Mouse (Mus musculus) hindbrain, embryonic 12.5 days (tissue): ENCODE results near the gene C3. TPM values are rescaled to one million over a fixed set of nuclear protein-coding genes. Genes with fewer than 3 reads are reported as not detected.

ENCODE experiments used
- ATAC-seq: fragments of 200-750 bp; cut with Nextera tagmentation; 2 replicates; pipeline ENCODE4 v1.8.0; 2017; ENCODE audit warnings: moderate TSS enrichment; ENCODE audit not compliant: low FRiP score
- H3K27ac ChIP-seq: fragments of 300-500 bp; sonication (generic); 2 replicates; pipeline ENCODE4 v1.5.1; 2016; ENCODE audit warnings: mild to moderate bottlenecking
- H3K27me3 ChIP-seq: fragments of 300-500 bp; sonication (generic); 2 replicates; pipeline ENCODE4 v1.6.1; 2016; ENCODE audit warnings: mild to moderate bottlenecking
- H3K36me3 ChIP-seq: fragments of 300-500 bp; sonication (generic); 2 replicates; pipeline ENCODE4 v1.6.1; 2016; ENCODE audit warnings: mild to moderate bottlenecking
- H3K4me1 ChIP-seq: fragments of 300-500 bp; sonication (generic); 2 replicates; pipeline ENCODE4 v1.6.1; 2016
- H3K4me2 ChIP-seq: fragments of 300-500 bp; sonication (generic); replicated peaks from 2 replicates; pipeline ENCODE4 v1.6.1; 2016; ENCODE audit warnings: mild to moderate bottlenecking
- H3K4me3 ChIP-seq: fragments of 300-500 bp; sonication (generic); 2 replicates; pipeline ENCODE4 v1.5.1; 2016; ENCODE audit warnings: mild to moderate bottlenecking
- H3K9ac ChIP-seq: fragments of 300-500 bp; sonication (generic); 2 replicates; pipeline ENCODE4 v1.6.1; 2016; ENCODE audit warnings: mild to moderate bottlenecking, moderate library complexity
- H3K9me3 ChIP-seq: fragments of 300-500 bp; sonication (generic); replicated peaks from 2 replicates; pipeline ENCODE4 v1.6.1; 2016; ENCODE audit warnings: mild to moderate bottlenecking
- WGBS: fragments of 180-500 bp; shearing (Covaris S2); methylation state at CpG from one replicate; pipeline ENCODE4 v1.1.7; 2016; 5-methylcytosine and 5-hydroxymethylcytosine counted together
- polyA plus RNA-seq: library from polyadenylated mRNA; unstranded; fragments of >200 nt; fragmentation: Nextera tagmentation; extraction: Ambion mirVana; gene quantifications from 2 replicates; pipeline ENCODE4 v1.2.1, GENCODE M21; 2016

The C3 gene
- polyA plus RNA-seq, 1 experiment from 2014 or later = 0.76 TPM

- 94% methylated on average over 3 of the region's 3 CpGs for WGBS
- Histone ChIP-seq H3K4me3 (no peak overlapping the region), H3K4me1 (no peaks in the 10 kb centered on the region), H3K9ac (no peak overlapping the region), H3K27me3 (no peaks in the 10 kb centered on the region), H3K4me2 (no peak overlapping the region), H3K27ac (no peak overlapping the region), H3K36me3 (no peaks in the 10 kb centered on the region), H3K9me3 (no peaks in the 10 kb centered on the region)
- no peak for ATAC-seq
Measured at GRCm38 (mm10) chr17:57207938-57208337, 20.0 kb downstream of the C3 start.

GRCm38 (mm10) chr17:57201841-57202724, 25.9 kb downstream of the C3 start:
- Histone ChIP-seq H3K4me3 (no peak overlapping the region), H3K27me3 (no peaks in the 10 kb centered on the region), H3K9ac (no peak overlapping the region), H3K36me3 (no peaks in the 10 kb centered on the region), H3K27ac (no peak overlapping the region), H3K4me1 (no peaks in the 10 kb centered on the region), H3K9me3 (no peaks in the 10 kb centered on the region), H3K4me2 (no peak overlapping the region)
- whole genome bisulfite sequencing = 86% methylated on average over 9 of the region's 10 CpGs
- ATAC-seq = no peak

GRCm38 (mm10) chr17:57198252-57198651, 29.7 kb downstream of the C3 start:
- Histone ChIP-seq H3K36me3 (no peaks in the 10 kb centered on the region), H3K4me3 (no peak overlapping the region), H3K9ac (no peak overlapping the region), H3K27me3 (no peaks in the 10 kb centered on the region), H3K27ac (no peak overlapping the region), H3K4me1 (no peaks in the 10 kb centered on the region), H3K4me2 (no peak overlapping the region), H3K9me3 (no peaks in the 10 kb centered on the region)
- no peak for ATAC-seq
- 84% methylated on average over 3 of the region's 3 CpGs for WGBS

GRCm38 (mm10) chr17:57195326-57196010, 32.5 kb downstream of the C3 start:
- no peak for ATAC-seq
- no peaks in the 10 kb centered on the region for H3K36me3 ChIP-seq
- H3K27ac ChIP-seq = no peak overlapping the region
- no peak overlapping the region for H3K4me3 ChIP-seq
- H3K9ac ChIP-seq = no peak overlapping the region
- H3K4me2 ChIP-seq = no peak overlapping the region
- 83% methylated on average over 8 of the region's 8 CpGs for WGBS
- H3K4me1 ChIP-seq = no peaks in the 10 kb centered on the region
- no peaks in the 10 kb centered on the region for H3K27me3 ChIP-seq
- H3K9me3 ChIP-seq = no peaks in the 10 kb centered on the region

- 74% methylated on average over 3 of the region's 3 CpGs for WGBS
- no peak for ATAC-seq
Measured at GRCm38 (mm10) chr17:57194771-57195170, 33.2 kb downstream of the C3 start.

GRCm38 (mm10) chr17:57194041-57194507, 33.9 kb downstream of the C3 start, which contains the start of gene Tnfsf14:
Gene Tnfsf14 (minus strand): TSS chr17:57194177.
- H3K4me3 ChIP-seq = no peak within 1 kb of the TSS
- no peak for ATAC-seq
- no peak within 1 kb of the TSS for H3K9ac ChIP-seq
- no peaks in the 10 kb centered on the region for H3K4me1 ChIP-seq
- H3K9me3 ChIP-seq = no peaks in the 10 kb centered on the region
- H3K36me3 ChIP-seq = no peaks in the 10 kb centered on the region
- 84% methylated on average over 11 of the region's 11 CpGs for WGBS
- H3K27me3 ChIP-seq = no peaks in the 10 kb centered on the region
- no peak within 1 kb of the TSS for H3K27ac ChIP-seq
- H3K4me2 ChIP-seq = no peak within 1 kb of the TSS

More at GRCm38 (mm10) chr17:57194771-57195170, 33.2 kb downstream of the C3 start:
- Histone ChIP-seq H3K9me3 (no peaks in the 10 kb centered on the region), H3K4me2 (no peak overlapping the region), H3K4me1 (no peaks in the 10 kb centered on the region), H3K27me3 (no peaks in the 10 kb centered on the region), H3K9ac (no peak overlapping the region), H3K27ac (no peak overlapping the region), H3K4me3 (no peak overlapping the region), H3K36me3 (no peaks in the 10 kb centered on the region)

- Histone ChIP-seq H3K4me3 (no peak overlapping the region), H3K9ac (no peak overlapping the region), H3K36me3 (no peaks in the 10 kb centered on the region), H3K4me2 (no peak overlapping the region), H3K4me1 (no peaks in the 10 kb centered on the region), H3K27me3 (no peaks in the 10 kb centered on the region), H3K27ac (no peak overlapping the region), H3K9me3 (no peaks in the 10 kb centered on the region)
- WGBS = 86% methylated on average over 12 of the region's 12 CpGs
- no peak for ATAC-seq
Measured at GRCm38 (mm10) chr17:57188510-57189192, 39.3 kb downstream of the C3 start.

- ATAC-seq = no peak
- no peak overlapping the region for H3K9ac ChIP-seq
Measured at GRCm38 (mm10) chr17:57185641-57186040, 42.3 kb downstream of the C3 start.

GRCm38 (mm10) chr17:57182871-57183270, 45.1 kb downstream of the C3 start:
- H3K36me3 ChIP-seq = no peaks in the 10 kb centered on the region
- H3K27me3 ChIP-seq = no peaks in the 10 kb centered on the region
- no peak overlapping the region for H3K9ac ChIP-seq
- H3K4me2 ChIP-seq = no peak overlapping the region
- H3K9me3 ChIP-seq = no peaks in the 10 kb centered on the region
- no peak overlapping the region for H3K4me3 ChIP-seq
- H3K4me1 ChIP-seq = no peaks in the 10 kb centered on the region
- no peak overlapping the region for H3K27ac ChIP-seq
- 72% methylated on average over 3 of the region's 3 CpGs for WGBS
- ATAC-seq = no peak

More at GRCm38 (mm10) chr17:57185641-57186040, 42.3 kb downstream of the C3 start:
- Histone ChIP-seq H3K27me3 (no peaks in the 10 kb centered on the region), H3K4me2 (no peak overlapping the region), H3K4me3 (no peak overlapping the region), H3K9me3 (no peaks in the 10 kb centered on the region), H3K36me3 (no peaks in the 10 kb centered on the region), H3K27ac (no peak overlapping the region), H3K4me1 (no peaks in the 10 kb centered on the region)
- 80% methylated on average over 2 of the region's 2 CpGs for WGBS

GRCm38 (mm10) chr17:57180363-57180762, 47.6 kb downstream of the C3 start:
- H3K9me3 ChIP-seq = no peaks in the 10 kb centered on the region
- 32% methylated on average over 8 of the region's 8 CpGs for WGBS
- no peaks in the 10 kb centered on the region for H3K27me3 ChIP-seq
- no peaks in the 10 kb centered on the region for H3K36me3 ChIP-seq
- no peak overlapping the region for H3K27ac ChIP-seq
- no peaks in the 10 kb centered on the region for H3K4me1 ChIP-seq
- no peak overlapping the region for H3K9ac ChIP-seq
- no peak for ATAC-seq
- H3K4me2 ChIP-seq = no peak overlapping the region
- no peak overlapping the region for H3K4me3 ChIP-seq

- no peak for ATAC-seq
- H3K36me3 ChIP-seq = no peaks in the 10 kb centered on the region
- H3K4me1 ChIP-seq = no peaks in the 10 kb centered on the region
- H3K27me3 ChIP-seq = no peaks in the 10 kb centered on the region
- H3K27ac ChIP-seq = no peak overlapping the region
- H3K9ac ChIP-seq = no peak overlapping the region
- no peak overlapping the region for H3K4me2 ChIP-seq
- WGBS = 79% methylated on average over 4 of the region's 4 CpGs
- no peaks in the 10 kb centered on the region for H3K9me3 ChIP-seq
- no peak overlapping the region for H3K4me3 ChIP-seq
Measured at GRCm38 (mm10) chr17:57173351-57173750, 54.6 kb downstream of the C3 start.

- Histone ChIP-seq H3K36me3 (no peaks in the 10 kb centered on the region), H3K4me3 (no peak overlapping the region), H3K27ac (no peak overlapping the region), H3K27me3 (no peaks in the 10 kb centered on the region), H3K4me1 (no peaks in the 10 kb centered on the region), H3K9me3 (no peaks in the 10 kb centered on the region), H3K9ac (no peak overlapping the region), H3K4me2 (no peak overlapping the region)
- 76% methylated on average over 5 of the region's 5 CpGs for WGBS
- no peak for ATAC-seq
Measured at GRCm38 (mm10) chr17:57172378-57172777, 55.6 kb downstream of the C3 start.
